Mouse (Mus musculus) heart, adult 10 weeks (tissue): ENCODE data around the gene Gm20604. TPM values are rescaled to one million over a fixed set of nuclear protein-coding genes. Genes with fewer than 3 reads are reported as not detected.

Experiments
- polyA plus RNA-seq: library from polyadenylated mRNA; stranded (reverse); fragments of 350-450 nt; fragmentation: Illumina TruSeq; extraction: RNeasy Lipid Tissue Mini Kit (QIAGEN cat#74804); gene quantifications from one replicate; pipeline ENCODE4 v1.2.3, GENCODE M21; 2014; ENCODE audit warnings: low read depth, low replicate concordance

Gm20604 gene
- 5.3 TPM for polyA plus RNA-seq

DNA sequence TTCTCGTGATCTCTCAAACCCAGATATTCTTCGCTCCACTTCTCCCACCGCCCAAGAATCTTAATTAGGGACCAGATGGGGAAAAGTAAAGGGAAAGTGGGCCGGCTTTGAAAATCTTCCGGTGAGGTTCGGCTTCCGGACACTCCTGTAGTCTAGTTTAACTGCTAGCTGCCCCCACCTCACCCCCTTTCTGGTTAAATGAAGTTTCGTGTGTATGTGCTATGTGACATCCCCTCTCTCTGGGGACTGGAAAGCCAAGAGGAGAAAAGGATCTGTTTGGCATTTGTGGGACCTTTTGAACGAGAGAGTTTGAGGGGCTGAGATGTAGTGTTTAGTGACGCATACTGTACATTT lies at the start of gene Gm20604:
TSS of gene Gm20604 (minus strand) at position 270 of the 354 bp plus-strand sequence.

DNA sequence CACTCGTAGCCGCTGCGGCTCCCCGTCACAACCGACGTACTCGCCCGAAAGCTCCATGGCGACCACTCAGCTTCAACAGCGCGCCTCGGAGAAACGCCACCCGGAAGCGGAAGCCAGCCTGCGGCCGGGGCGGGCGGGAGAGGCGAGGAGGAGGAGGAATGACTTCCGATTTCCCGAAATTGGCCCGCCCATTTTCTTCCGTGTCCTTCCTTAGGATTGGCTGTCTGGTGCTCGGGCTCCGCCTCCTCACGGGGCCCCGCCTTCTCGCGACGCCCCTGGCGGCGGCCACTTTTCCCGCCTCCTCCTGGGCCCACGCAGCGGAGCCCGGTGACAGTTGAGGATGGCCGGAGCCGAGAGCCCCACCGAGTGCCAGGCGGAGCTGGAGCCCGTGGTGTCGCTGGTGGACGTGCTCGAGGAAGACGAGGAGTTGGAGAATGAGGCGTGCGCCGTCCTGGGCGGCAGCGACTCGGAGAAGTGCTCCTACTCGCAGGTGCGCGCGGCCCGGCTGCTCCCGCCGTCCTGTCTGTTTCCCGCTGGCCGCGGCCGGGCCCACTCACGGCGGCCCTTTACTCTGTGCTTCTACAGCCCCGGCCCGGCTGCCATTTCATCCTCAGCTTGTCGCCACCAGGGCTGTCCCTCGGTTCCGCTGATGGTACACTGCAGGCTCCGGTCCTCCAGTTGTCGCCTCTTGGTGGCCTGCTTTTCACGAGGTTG lies 626 bp downstream of the Gm20604 start, which contains the start of the genes Gm28051, Gon7 and Ubr7:
TSS of gene Gm28051 (minus strand) at position 77 of the 714 bp plus-strand sequence.
TSS of gene Gon7 (minus strand) at position 115 of the 714 bp plus-strand sequence.
TSS of gene Ubr7 (plus strand) at position 279 of the 714 bp plus-strand sequence.

DNA sequence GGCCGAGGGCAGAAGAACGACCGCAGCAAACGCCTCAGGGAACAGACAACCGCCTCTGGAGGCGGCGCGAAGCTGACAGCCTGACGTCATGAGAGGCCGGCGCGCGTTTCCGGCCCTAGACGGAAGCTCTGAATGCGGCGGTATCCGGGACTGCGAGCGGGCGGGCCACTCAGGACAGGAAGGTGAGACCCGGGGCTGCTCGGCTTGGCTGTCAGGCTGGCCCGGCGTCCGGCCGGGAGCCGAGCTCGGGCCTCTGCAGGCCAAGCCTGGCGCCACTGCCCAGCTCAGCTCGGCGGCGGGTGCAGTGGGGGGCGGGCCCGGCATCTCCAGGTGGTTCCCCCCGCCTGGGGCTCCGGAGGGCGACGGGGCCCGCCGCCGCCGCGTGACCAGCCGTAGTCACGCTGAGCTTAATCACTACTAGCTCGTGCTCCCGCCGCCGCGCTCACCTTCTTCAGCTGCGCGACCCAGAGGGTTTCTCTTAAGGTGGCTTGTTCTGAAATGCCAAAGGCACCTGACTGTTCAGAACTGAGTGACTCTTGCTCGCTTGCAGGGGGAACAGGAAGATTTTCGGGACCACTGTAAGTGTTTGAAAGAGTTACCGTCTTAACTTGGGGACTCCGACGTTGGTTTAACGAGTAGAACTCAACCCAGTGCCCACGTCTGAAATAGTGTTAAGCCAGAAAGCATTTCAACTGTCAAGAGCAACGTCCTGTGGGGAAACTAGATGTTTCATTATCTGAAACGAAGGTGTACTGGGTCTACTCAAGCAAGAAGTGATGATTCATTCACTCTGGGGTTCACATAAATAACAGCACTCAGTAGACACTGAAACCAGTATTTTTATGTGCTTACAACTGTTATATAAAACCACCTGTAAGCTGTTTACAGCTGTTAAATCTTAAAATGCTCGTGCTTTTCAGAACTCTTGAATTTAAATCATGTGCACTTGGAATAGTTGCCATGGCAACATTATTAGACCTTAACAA lies 14.6 kb downstream of the Gm20604 start, which contains the start of the genes Moap1 and Tmem251:
TSS of gene Moap1 (minus strand) at position 73 of the 986 bp plus-strand sequence.
TSS of gene Tmem251 (plus strand) at position 174 of the 986 bp plus-strand sequence.

DNA sequence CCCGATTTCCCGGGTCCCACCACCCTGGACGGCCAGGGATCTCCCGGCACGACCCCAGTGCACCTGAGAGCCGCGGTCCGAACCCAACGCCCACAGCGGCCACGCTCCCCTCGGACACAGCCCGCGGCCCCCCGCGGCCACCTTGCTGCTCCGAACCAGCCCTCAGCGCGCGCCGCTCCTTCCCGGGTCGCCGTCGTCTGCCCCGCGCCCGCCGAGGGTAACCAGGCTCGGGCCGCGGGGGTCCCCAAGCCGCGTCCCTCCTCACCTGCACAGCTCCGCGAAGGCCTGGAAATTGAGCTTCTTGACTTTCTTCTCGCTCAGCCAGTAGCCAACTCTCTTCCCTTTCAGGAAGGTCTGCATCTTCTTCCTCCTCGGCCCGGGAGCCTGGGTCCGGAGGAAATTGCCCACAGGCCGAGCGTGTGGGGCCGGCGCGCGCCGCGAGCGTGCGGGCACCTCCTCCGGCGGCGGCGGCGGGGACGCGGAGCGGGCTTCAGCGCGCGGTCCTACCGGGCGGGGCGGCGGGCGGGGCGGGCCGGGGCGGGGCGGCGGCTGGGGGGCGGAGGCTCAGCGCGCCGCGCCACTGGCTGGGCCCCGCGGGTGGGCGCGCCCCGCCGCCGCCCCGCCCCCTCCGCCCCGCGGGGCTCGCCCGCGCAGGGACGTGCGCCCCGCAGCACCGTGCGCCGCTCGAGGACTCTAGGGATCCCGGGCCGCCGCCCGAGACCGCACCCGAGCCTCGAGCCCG lies 53.8 kb downstream of the Gm20604 start, which contains the start of gene Itpk1:
TSS of gene Itpk1 (minus strand) at position 474 of the 742 bp plus-strand sequence.

Other genes with a start within 250 kb of the Gm20604 start
- gene Chga, start 203.7 kb downstream of the Gm20604 start, polyA plus RNA-seq, result 0.24 TPM
- gene Itpk1, start 53.7 kb downstream of the Gm20604 start, polyA plus RNA-seq, result 9.9 TPM
- 6.7 TPM for gene Moap1, start 15.0 kb downstream of the Gm20604 start, polyA plus RNA-seq
- gene Tmem251, start 14.9 kb downstream of the Gm20604 start, polyA plus RNA-seq, result 4.1 TPM
- gene Gm28051, start 907 bp downstream of the Gm20604 start, polyA plus RNA-seq, result not detected
- 7.7 TPM for gene Gon7, start 869 bp downstream of the Gm20604 start, polyA plus RNA-seq
- gene Ubr7, start 705 bp downstream of the Gm20604 start, polyA plus RNA-seq, result 25.7 TPM
- 15.4 TPM for gene Btbd7, start 119.8 kb upstream of the Gm20604 start, polyA plus RNA-seq
- gene Cox8c, start 140.6 kb upstream of the Gm20604 start, polyA plus RNA-seq, result not detected
- not detected for gene Unc79, start 190.2 kb upstream of the Gm20604 start, polyA plus RNA-seq